Mouse (Mus musculus) neural tube, embryonic 15.5 days (tissue): ENCODE measurements around the gene Sdccag8. TPM values are rescaled to one million over a fixed set of nuclear protein-coding genes. Genes with fewer than 3 reads are reported as not detected.
"Not testable (repeated sequence)": the region's sequence is repeated elsewhere in the genome, so short reads cannot be mapped to it uniquely, and the experiment has no call there.

Source experiments
- ATAC-seq: fragments of 200-750 bp; cut with Nextera tagmentation; 2 replicates; pipeline ENCODE4 v1.8.0; 2017; ENCODE audit warnings: mild to moderate bottlenecking, moderate TSS enrichment, moderate library complexity; ENCODE audit not compliant: low FRiP score
- H3K27ac ChIP-seq: fragments of 300-500 bp; sonication (generic); replicated peaks from 2 replicates; pipeline ENCODE4 v1.5.1; 2015; ENCODE audit warnings: mild to moderate bottlenecking, inconsistent platforms
- H3K27me3 ChIP-seq: fragments of 300-500 bp; sonication (generic); replicated peaks from 2 replicates; pipeline ENCODE4 v1.6.1; 2015; ENCODE audit warnings: inconsistent platforms
- H3K36me3 ChIP-seq: fragments of 300-500 bp; sonication (generic); 2 replicates; pipeline ENCODE4 v1.6.1; 2015; ENCODE audit warnings: inconsistent platforms
- H3K4me1 ChIP-seq: fragments of 300-500 bp; sonication (generic); 2 replicates; pipeline ENCODE4 v1.6.1; 2015; ENCODE audit warnings: inconsistent platforms
- H3K4me2 ChIP-seq: fragments of 300-500 bp; sonication (generic); 2 replicates; pipeline ENCODE4 v1.6.1; 2015; ENCODE audit warnings: inconsistent platforms, mild to moderate bottlenecking, moderate library complexity
- H3K4me3 ChIP-seq: fragments of 300-500 bp; sonication (generic); replicated peaks from 2 replicates; pipeline ENCODE4 v1.5.1; 2015; ENCODE audit warnings: mild to moderate bottlenecking, inconsistent platforms
- H3K9ac ChIP-seq: fragments of 300-500 bp; sonication (generic); replicated peaks from 2 replicates; pipeline ENCODE4 v1.6.1; 2015; ENCODE audit warnings: mild to moderate bottlenecking, inconsistent platforms
- H3K9me3 ChIP-seq: fragments of 300-500 bp; sonication (generic); replicated peaks from 2 replicates; pipeline ENCODE4 v1.6.1; 2016; ENCODE audit warnings: inconsistent platforms
- WGBS: fragments of 180-500 bp; shearing (Covaris S2); methylation state at CpG from one replicate; pipeline ENCODE4 v1.1.7; 2015; ENCODE audit warnings: mixed read lengths; 5-methylcytosine and 5-hydroxymethylcytosine counted together
- polyA plus RNA-seq: library from polyadenylated mRNA; unstranded; fragments of >200 nt; fragmentation: Nextera tagmentation; extraction: Ambion mirVana; gene quantifications from 2 replicates; pipeline ENCODE4 v1.2.1, GENCODE M21; 2015

Sdccag8 gene
- polyA plus RNA-seq, 1 experiment from 2014 or later: 20.5 TPM

DNA sequence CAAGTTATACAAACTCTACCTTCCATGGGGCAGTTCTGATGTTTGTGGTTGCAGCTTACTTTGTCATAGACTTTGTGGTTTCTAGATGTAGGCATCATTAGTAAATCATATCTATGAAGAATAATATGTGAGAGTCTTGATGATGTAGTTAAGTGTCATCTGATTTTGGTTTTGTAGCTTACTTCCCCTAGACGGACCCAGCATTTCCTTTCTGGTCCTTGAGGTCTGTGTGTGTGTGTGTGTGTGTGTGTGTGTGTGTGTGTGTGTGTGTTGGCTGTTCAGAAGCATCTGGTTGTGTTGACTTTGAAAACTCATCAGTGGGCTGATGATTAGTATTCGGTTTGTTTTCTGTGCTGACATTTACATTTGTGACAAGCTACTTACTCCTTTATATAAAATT, 17.6 kb downstream of the Sdccag8 start:
- Histone ChIP-seq H3K4me3 (no peak overlapping the region), H3K36me3 (peaks cover 6% of the 10 kb centered on the region), H3K9ac (no peak overlapping the region), H3K4me1 (peaks cover 8% of the 10 kb centered on the region), H3K27ac (no peak overlapping the region), H3K9me3 (no peaks in the 10 kb centered on the region), H3K4me2 (no peak overlapping the region), H3K27me3 (peaks cover 4% of the 10 kb centered on the region; the same call in 1 of the 2 replicates)
- 96% methylated on average over 2 of the region's 2 CpGs for WGBS
- ATAC-seq: no peak

DNA sequence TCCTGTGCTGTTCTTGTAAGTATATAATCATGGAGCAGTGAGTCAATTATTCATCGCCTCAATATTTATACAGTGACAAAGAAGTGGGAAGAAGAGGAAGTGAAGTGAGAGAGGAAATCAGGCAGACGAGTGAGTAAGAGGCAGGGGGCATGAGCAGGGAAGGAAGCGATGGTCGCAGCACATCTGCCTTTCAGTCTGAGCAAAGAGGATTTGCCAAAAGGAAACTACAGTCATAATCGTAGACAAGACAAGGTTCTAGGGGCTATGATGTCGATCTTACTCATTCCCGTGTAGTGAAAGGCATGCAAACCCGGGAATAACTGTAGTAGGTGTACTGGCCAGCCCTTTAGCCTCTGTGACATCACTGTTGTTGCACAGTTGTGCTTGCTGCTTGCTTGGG, 18.1 kb downstream of the Sdccag8 start:
- H3K4me3 ChIP-seq: no peak overlapping the region
- H3K4me2 ChIP-seq: no peak overlapping the region
- 84% methylated on average over 8 of the region's 8 CpGs for WGBS
- ATAC-seq: no peak
- no peak overlapping the region for H3K9ac ChIP-seq
- peaks cover 8% of the 10 kb centered on the region for H3K4me1 ChIP-seq
- peaks cover 4% of the 10 kb centered on the region; the same call in 1 of the 2 replicates for H3K27me3 ChIP-seq
- H3K36me3 ChIP-seq: peaks cover 6% of the 10 kb centered on the region
- H3K9me3 ChIP-seq: no peaks in the 10 kb centered on the region
- H3K27ac ChIP-seq: no peak overlapping the region

DNA sequence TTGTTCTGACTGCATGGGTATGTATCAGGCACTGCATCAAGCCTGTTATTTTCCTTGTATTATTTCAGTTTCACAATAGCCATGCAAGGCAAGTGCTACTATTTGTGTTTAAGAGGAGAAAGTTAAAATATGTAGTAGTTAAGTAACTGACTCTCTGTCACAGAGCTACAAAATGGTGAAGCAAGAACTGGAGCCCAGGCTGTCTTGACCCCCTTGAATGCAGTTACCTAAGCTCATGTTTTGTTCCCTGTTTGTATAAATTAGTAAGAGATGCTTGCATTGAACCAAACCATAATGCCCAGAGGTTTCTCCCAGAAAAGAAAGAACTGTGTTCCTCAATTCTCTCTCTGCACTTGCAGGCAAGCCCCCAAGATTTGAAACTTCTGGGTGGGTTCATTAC, 18.8 kb downstream of the Sdccag8 start:
- Histone ChIP-seq H3K4me3 (no peak overlapping the region), H3K36me3 (peaks cover 6% of the 10 kb centered on the region), H3K9ac (no peak overlapping the region), H3K27ac (no peak overlapping the region), H3K9me3 (no peaks in the 10 kb centered on the region), H3K4me1 (peaks cover 8% of the 10 kb centered on the region), H3K4me2 (no peak overlapping the region), H3K27me3 (peaks cover 4% of the 10 kb centered on the region; the same call in 1 of the 2 replicates)
- no peak for ATAC-seq

DNA sequence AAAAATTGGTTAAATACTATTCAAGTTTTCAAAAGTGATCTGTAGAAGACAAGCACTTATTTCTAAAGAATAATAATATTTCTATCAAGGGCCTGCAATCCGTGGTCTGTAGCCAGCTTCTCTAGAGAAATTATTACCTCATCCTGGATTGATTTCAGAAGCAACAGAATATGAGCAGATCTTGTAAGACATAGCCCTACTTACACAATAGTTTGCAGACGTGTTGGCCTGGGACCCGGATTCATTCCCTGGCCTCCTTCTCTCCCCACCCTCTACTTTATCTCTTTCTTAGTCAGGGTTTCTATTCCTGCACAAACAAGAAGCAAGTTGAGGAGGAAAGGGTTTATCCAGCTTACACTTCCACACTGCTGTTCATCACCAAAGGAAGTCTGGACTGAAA, 19.5 kb downstream of the Sdccag8 start:
- 88% methylated on average over 3 of the region's 3 CpGs for WGBS

DNA sequence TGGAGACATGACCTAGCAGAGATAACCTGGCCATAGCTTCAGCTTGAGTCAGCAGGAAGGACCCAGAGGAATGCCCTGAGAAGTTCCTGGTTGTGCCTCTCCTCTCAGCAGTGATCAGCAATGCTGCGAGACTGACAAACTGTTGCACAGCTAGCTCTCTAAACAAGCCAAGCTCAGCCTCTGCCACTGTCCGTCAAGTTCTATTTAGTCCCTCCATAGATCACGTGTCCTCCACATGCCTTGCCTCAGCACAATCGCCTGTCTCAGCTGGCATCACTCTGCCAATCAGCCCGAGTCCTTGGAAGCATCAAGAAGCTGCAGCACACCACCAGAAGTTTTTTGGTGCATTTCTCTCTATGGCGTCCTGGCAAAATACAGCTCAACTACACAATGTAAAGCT, 20.4 kb downstream of the Sdccag8 start:
- H3K27me3 ChIP-seq: peaks cover 4% of the 10 kb centered on the region; the same call in 1 of the 2 replicates
- peaks cover 8% of the 10 kb centered on the region for H3K4me1 ChIP-seq
- ATAC-seq: no peak
- H3K4me3 ChIP-seq: no peak overlapping the region
- no peak overlapping the region for H3K4me2 ChIP-seq
- no peaks in the 10 kb centered on the region for H3K9me3 ChIP-seq
- 67% methylated on average over 6 of the region's 6 CpGs for WGBS
- no peak overlapping the region for H3K9ac ChIP-seq
- no peak overlapping the region for H3K27ac ChIP-seq
- peaks cover 6% of the 10 kb centered on the region; the same call in 1 of the 2 replicates for H3K36me3 ChIP-seq

More for the DNA sequence above, 19.5 kb downstream of the Sdccag8 start:
- H3K27ac ChIP-seq: no peak overlapping the region
- H3K27me3 ChIP-seq: peaks cover 4% of the 10 kb centered on the region; the same call in 1 of the 2 replicates
- H3K36me3 ChIP-seq: peaks cover 6% of the 10 kb centered on the region
- H3K4me1 ChIP-seq: peaks cover 8% of the 10 kb centered on the region
- no peak overlapping the region for H3K4me3 ChIP-seq
- H3K4me2 ChIP-seq: no peak overlapping the region
- no peak for ATAC-seq
- no peaks in the 10 kb centered on the region for H3K9me3 ChIP-seq
- H3K9ac ChIP-seq: no peak overlapping the region

DNA sequence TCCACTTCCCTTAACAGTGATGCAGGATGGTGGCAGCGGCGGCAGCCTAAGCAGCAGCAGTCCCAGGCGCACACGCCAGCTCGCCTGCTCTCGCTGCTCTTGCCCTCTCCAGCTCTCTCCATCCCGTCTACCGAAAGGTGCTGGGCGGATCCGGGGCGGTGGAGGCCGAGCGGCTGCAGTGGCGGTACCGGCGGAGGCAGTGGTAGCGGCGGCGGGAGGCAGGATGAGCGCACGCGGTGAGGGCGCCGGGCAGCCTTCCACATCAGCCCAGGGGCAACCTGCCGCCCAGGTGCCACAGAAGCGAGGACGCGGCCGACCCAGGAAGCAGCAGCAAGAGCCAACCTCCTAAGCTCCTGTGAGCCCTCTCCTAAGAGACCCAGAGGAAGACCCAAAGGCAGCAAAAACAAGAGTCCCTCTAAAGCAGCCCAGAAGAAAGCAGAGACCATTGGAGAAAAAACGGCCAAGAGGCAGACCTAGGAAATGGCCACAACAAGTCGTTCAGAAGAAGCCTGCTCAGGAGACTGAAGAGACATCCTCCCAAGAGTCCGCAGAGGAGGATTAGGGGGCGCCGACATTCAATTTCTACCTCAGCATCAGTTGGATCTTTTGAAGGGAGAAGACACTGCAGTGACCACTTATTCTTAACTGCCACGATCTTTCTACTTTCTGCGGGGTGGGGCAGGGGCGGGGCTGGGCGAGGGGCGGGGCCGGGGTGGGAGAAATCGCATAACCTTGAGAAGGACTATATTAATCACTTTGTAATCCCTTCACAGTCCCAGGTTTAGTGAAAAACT, 21.2 kb downstream of the Sdccag8 start:
- peaks cover 4% of the 10 kb centered on the region; the same call in 1 of the 2 replicates for H3K27me3 ChIP-seq
- H3K4me1 ChIP-seq: peaks cover 8% of the 10 kb centered on the region
- H3K4me2 ChIP-seq: peak overlapping the region; percentile 76
- H3K36me3 ChIP-seq: peaks cover 9% of the 10 kb centered on the region
- peak overlapping the region; percentile 36 for H3K4me3 ChIP-seq
- WGBS: 3% methylated on average over 41 of the region's 41 CpGs
- H3K27ac ChIP-seq: no peak overlapping the region
- no peaks in the 10 kb centered on the region for H3K9me3 ChIP-seq
- peak overlapping the region; percentile 38; the same call in 1 of the 2 replicates for H3K9ac ChIP-seq
- no peak; the same call in 1 of the 2 replicates for ATAC-seq

DNA sequence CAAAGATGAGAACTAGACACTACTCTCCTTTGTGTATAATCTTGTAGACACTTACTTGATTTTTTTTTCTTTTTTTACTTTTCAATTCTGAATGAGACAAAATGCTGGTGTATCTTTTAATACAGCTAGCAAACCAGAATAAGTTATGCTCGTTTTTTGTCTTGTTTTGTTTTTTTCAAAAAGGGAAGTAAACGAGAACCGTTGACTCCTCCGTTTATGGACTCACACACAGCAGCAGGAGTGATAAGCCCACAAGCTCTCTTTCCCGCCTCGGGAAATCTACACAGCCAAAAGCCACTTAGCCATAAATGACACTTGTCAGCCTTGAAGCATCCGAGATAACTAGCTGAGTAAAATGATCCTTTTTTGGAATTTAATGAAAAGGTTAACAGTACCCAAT, 22.1 kb downstream of the Sdccag8 start:
- H3K9ac ChIP-seq, H3K27ac ChIP-seq, ATAC-seq, H3K4me1 ChIP-seq, H3K27me3 ChIP-seq, H3K36me3 ChIP-seq, H3K4me3 ChIP-seq, H3K9me3 ChIP-seq, H3K4me2 ChIP-seq: not testable (repeated sequence)
- WGBS: 61% methylated on average over 7 of the region's 7 CpGs

DNA sequence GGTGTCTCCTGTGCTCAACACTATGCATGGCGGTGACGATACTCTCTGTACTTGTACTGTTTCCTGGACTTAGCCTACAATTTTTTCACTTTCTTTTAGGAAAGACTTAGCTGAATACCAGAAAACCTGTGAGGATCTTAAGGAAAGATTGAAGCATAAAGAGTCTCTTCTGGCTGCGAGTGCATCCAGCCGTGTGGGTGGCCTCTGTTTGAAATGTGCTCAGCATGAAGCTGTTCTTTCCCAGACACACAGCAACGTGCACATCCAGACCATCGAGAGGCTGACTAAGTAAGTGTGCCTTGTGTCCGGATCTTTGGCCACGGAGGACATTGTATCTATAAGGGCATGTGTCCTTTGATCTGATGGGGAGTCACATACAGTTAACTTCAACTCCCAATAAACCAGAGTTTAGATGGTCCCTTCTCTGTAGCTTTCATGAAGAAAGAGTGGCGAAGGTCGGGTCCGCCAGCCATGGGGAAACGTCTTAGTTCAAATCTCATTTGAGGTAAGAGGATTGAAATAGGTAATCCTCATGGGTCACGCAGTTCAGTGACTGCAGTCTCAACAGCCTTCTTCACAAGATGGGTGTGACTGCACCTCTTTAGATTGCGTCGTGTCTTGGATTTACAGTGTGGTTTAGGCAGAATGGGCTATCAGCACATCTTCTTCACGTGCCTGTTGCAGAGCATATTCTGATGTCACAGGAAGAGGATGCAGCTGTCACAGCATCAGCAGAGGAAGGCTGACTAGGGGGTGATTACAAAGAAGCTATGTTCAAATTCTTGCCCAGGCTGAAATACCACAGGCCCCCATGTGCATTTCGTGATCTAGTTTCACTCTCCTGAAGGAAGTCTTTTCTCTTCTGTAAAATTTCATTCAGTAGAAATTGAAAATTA, 30.9 kb downstream of the Sdccag8 start:
- H3K4me3 ChIP-seq: no peak overlapping the region
- H3K36me3 ChIP-seq: peaks cover 7% of the 10 kb centered on the region; the same call in 1 of the 2 replicates
- H3K4me1 ChIP-seq: no peaks in the 10 kb centered on the region
- ATAC-seq: no peak
- H3K9ac ChIP-seq: no peak overlapping the region
- 83% methylated on average over 17 of the region's 17 CpGs for WGBS
- H3K9me3 ChIP-seq: no peaks in the 10 kb centered on the region
- H3K4me2 ChIP-seq: no peak overlapping the region
- H3K27me3 ChIP-seq: no peaks in the 10 kb centered on the region
- no peak overlapping the region for H3K27ac ChIP-seq

DNA sequence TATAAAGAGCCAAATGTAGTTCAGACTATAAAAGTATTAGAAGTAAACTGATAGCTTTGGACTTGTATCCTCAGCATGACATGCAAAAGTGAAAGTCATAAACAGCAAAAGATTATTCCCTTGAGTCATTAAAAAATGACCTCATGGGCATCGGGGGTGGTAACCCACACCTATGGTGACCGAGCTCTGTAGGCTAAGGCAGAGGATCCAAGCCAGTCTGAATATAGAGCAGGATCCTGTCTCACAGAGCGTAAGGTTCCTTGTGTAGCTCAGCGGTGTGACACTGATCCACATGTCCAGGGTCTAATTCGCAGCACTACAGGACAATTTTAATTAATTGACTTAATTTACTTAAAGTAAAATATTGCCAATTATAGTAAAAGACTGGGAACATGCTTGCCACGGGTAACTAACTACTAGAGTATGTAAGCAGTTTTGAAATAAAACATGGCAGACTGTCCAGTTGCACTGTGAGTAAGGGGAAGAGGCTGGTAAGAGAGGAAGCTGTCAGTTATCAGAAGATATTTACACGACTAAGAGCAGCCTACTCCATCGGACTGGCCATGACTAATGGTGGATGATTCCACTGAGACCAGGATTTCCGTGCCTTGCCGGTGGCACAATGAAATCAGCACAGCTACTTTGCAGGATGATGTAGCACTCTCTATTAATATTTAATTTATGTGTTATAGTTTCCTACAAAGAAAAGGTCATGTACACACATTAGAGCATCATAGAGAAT, 32.8 kb downstream of the Sdccag8 start:
- no peak overlapping the region for H3K4me2 ChIP-seq
- no peak overlapping the region for H3K27ac ChIP-seq
- no peaks in the 10 kb centered on the region for H3K4me1 ChIP-seq
- H3K9ac ChIP-seq: no peak overlapping the region
- H3K36me3 ChIP-seq: peaks cover 6% of the 10 kb centered on the region
- no peak overlapping the region for H3K4me3 ChIP-seq
- ATAC-seq: no peak; the same call in 1 of the 2 replicates
- no peaks in the 10 kb centered on the region for H3K9me3 ChIP-seq
- H3K27me3 ChIP-seq: no peaks in the 10 kb centered on the region
- WGBS: 54% methylated on average over 10 of the region's 10 CpGs

DNA sequence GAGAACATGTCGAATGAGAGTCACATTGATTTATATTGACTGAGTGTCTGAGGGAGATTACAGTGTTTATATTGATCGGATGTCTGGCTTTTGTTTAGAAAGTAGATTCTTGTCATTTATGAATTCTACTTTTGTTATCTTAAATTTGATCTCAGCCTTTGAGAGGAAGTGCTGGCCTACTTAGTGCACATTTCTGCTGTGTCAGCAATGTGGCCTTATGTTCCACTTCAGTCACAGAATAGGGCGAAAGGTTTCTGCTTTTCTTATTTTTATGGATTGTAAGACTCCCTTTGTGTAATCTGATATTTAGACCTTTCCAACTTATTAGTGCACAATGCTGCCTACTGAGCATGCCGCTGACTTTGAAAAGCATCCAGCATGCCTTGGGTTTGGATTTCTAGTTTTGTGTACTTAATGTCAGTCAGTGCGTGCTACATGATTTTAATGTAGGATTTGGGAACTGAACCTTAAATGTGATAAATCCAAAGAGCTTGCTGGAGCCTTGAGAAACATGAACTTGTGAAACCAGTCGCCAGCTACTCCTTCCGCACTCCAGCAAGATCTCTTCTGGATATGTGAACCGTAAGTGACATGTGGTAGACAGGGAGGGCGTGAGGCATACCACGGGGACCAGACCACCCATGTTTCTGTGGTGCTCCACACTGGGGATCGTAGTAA, 34.3 kb downstream of the Sdccag8 start:
- 0 out of 2 replicates have a peak, but pooled peaks cover 3% of the 10 kb centered on the region for H3K9me3 ChIP-seq
- H3K4me3 ChIP-seq: no peak overlapping the region
- H3K27ac ChIP-seq: no peak overlapping the region
- H3K4me1 ChIP-seq: no peaks in the 10 kb centered on the region
- H3K9ac ChIP-seq: no peak overlapping the region
- H3K4me2 ChIP-seq: no peak overlapping the region
- whole genome bisulfite sequencing: 86% methylated on average over 11 of the region's 11 CpGs
- ATAC-seq: no peak
- no peaks in the 10 kb centered on the region for H3K27me3 ChIP-seq
- H3K36me3 ChIP-seq: peaks cover 17% of the 10 kb centered on the region

DNA sequence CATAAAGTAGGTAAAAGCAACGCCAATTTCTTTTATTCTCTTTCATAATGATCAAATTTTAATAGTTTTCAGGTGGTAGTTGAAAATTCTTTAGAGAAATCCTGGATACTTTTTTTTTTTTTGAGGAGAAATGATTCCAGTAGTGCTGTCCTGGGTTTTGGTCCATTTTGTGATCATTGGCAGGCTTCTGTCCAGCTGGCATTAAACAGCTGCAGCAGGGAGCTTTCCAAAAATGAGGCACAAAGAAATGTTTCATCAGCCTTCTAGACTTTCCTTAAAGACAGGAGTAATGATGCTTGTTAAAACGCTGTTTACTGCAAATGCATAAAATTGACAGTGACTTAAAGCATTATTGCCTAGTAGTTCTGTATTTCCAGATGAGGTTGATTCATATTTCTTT, 34.9 kb downstream of the Sdccag8 start:
- Histone ChIP-seq H3K4me2 (no peak overlapping the region), H3K4me1 (no peaks in the 10 kb centered on the region), H3K4me3 (no peak overlapping the region), H3K9ac (no peak overlapping the region), H3K36me3 (peaks cover 17% of the 10 kb centered on the region), H3K27ac (no peak overlapping the region), H3K9me3 (0 out of 2 replicates have a peak, but pooled peaks cover 3% of the 10 kb centered on the region), H3K27me3 (no peaks in the 10 kb centered on the region)
- no peak for ATAC-seq
- WGBS: 80% methylated on average over 2 of the region's 2 CpGs
